Mouse (Mus musculus): Measurements from ENCODE around the gene Lhfpl2. TPM values are rescaled to one million over a fixed set of nuclear protein-coding genes. Genes with fewer than 3 reads are reported as not detected.

Gene Lhfpl2
- total RNA-seq, 2 experiments from 2014 or later: 35.5 to 40.1 TPM

GRCm38 (mm10) chr13:94135180-94135579 lies 77.6 kb downstream of the Lhfpl2 start:
- DNase-seq (ENCODE audit: low spot score in 2 of 2): no peak

- no peak for DNase-seq (ENCODE audit: low spot score in 2 of 2)
Observed at GRCm38 (mm10) chr13:94139713-94140445, 82.3 kb downstream of the Lhfpl2 start.

GRCm38 (mm10) chr13:94140446-94140845 lies 82.8 kb downstream of the Lhfpl2 start:
- DNase-seq (ENCODE audit: low spot score in 2 of 2): no peak

- DNase-seq (ENCODE audit: low spot score in 2 of 2): peak in 1 of 2 experiments; percentile 15
Observed at GRCm38 (mm10) chr13:94143063-94143652, 85.6 kb downstream of the Lhfpl2 start.

GRCm38 (mm10) chr13:94144451-94144850 lies 86.9 kb downstream of the Lhfpl2 start:
- DNase-seq (ENCODE audit: low spot score in 2 of 2): no peak

GRCm38 (mm10) chr13:94147257-94147656 lies 89.7 kb downstream of the Lhfpl2 start:
- peak; percentile 31 to 71 for DNase-seq (ENCODE audit: low spot score in 2 of 2)

GRCm38 (mm10) chr13:94149006-94149405 lies 91.4 kb downstream of the Lhfpl2 start:
- no peak for DNase-seq (ENCODE audit: low spot score in 2 of 2)

- no peak for DNase-seq (ENCODE audit: low spot score in 2 of 2)
Observed at GRCm38 (mm10) chr13:94149781-94150180, 92.2 kb downstream of the Lhfpl2 start.

- no peak for DNase-seq (ENCODE audit: low spot score in 2 of 2)
Observed at GRCm38 (mm10) chr13:94151308-94151707, 93.7 kb downstream of the Lhfpl2 start.

- no peak for DNase-seq (ENCODE audit: low spot score in 2 of 2)
Observed at GRCm38 (mm10) chr13:94152836-94153235, 95.2 kb downstream of the Lhfpl2 start.

- no peak for DNase-seq (ENCODE audit: low spot score in 2 of 2)
Observed at GRCm38 (mm10) chr13:94153658-94154057, 96.1 kb downstream of the Lhfpl2 start.

- DNase-seq (ENCODE audit: low spot score in 2 of 2): no peak
Observed at GRCm38 (mm10) chr13:94154512-94155296, 97.1 kb downstream of the Lhfpl2 start.

- no peak for DNase-seq (ENCODE audit: low spot score in 2 of 2)
Observed at GRCm38 (mm10) chr13:94155657-94156429, 98.2 kb downstream of the Lhfpl2 start.

GRCm38 (mm10) chr13:94158864-94159477 lies 101.4 kb downstream of the Lhfpl2 start:
- DNase-seq (ENCODE audit: low spot score in 2 of 2): no peak

GRCm38 (mm10) chr13:94159478-94160220 lies 102.1 kb downstream of the Lhfpl2 start:
- no peak for DNase-seq (ENCODE audit: low spot score in 2 of 2)

GRCm38 (mm10) chr13:94164501-94164900 lies 106.9 kb downstream of the Lhfpl2 start:
- no peak for DNase-seq (ENCODE audit: low spot score in 2 of 2)

- DNase-seq (ENCODE audit: low spot score in 2 of 2): no peak
Observed at GRCm38 (mm10) chr13:94168319-94168718, 110.7 kb downstream of the Lhfpl2 start.

- DNase-seq (ENCODE audit: low spot score in 2 of 2): no peak
Observed at GRCm38 (mm10) chr13:94169325-94169916, 111.8 kb downstream of the Lhfpl2 start.

- DNase-seq (ENCODE audit: low spot score in 2 of 2): no peak
Observed at GRCm38 (mm10) chr13:94171612-94172011, 114.0 kb downstream of the Lhfpl2 start.

Measured in layer of hippocampus, postnatal 14 days (tissue).